Mouse (Mus musculus) myocyte (in vitro differentiated cells): Measurements from ENCODE around the gene 1110008L16Rik. TPM values are rescaled to one million over a fixed set of nuclear protein-coding genes. Genes with fewer than 3 reads are reported as not detected.

Experiments used
- H3K27me3 ChIP-seq: one replicate; pipeline ENCODE4 v1.6.1; 2011; ENCODE audit not compliant: control insufficient read depth, insufficient read depth, insufficient read length
- H3K36me3 ChIP-seq: one replicate; pipeline ENCODE4 v1.6.1; 2011; ENCODE audit not compliant: control insufficient read depth, insufficient read depth
- H3K4me2 ChIP-seq: one replicate; pipeline ENCODE4 v1.6.1; 2011; ENCODE audit warnings: low read depth, control low read depth
- H3K4me3 ChIP-seq: one replicate; pipeline ENCODE4 v1.5.1; 2011; ENCODE audit warnings: mild to moderate bottlenecking, control low read depth, moderate library complexity
- H3K79me2 ChIP-seq: one replicate; pipeline ENCODE4 v1.6.1; 2011; ENCODE audit not compliant: control insufficient read depth, insufficient read depth
- H3ac ChIP-seq: one replicate; pipeline ENCODE4 v1.6.1; 2011; ENCODE audit not compliant: control insufficient read depth, insufficient read length
- CEBPB ChIP-seq: IDR thresholded peaks from 2 replicates; pipeline ENCODE4 v1.6.1; 2011; ENCODE audit warnings: mild to moderate bottlenecking, moderate library complexity; ENCODE audit not compliant: poor library complexity, insufficient read depth, severe bottlenecking
- E2F4 ChIP-seq: IDR thresholded peaks from one replicate; pipeline ENCODE4 v1.6.1; 2011; ENCODE audit warnings: mild to moderate bottlenecking, control low read depth, moderate library complexity; ENCODE audit not compliant: insufficient read depth
- MAX ChIP-seq: IDR thresholded peaks from one replicate; pipeline ENCODE4 v1.6.1; 2011; ENCODE audit warnings: low read depth, mild to moderate bottlenecking, control low read depth
- MYOD1 ChIP-seq, 3 experiments: IDR thresholded peaks; one replicate each; pipeline ENCODE4 v1.6.1; 2011; ENCODE audit warnings: control low read depth in 2 of 3, low read depth in 2 of 3, mild to moderate bottlenecking in 2 of 3, moderate library complexity in 1 of 3; ENCODE audit not compliant: insufficient read length in 2 of 3, control insufficient read depth in 1 of 3
- MYOG ChIP-seq, 3 experiments: IDR thresholded peaks; one replicate each; pipeline ENCODE4 v1.6.1; 2011; ENCODE audit warnings: control low read depth in 2 of 3, low read depth in 2 of 3, mild to moderate bottlenecking in 2 of 3; ENCODE audit not compliant: insufficient read length in 2 of 3, control insufficient read depth in 1 of 3, insufficient read depth in 1 of 3
- POLR2A ChIP-seq: IDR thresholded peaks from one replicate; pipeline ENCODE4 v1.6.1; 2011; ENCODE audit warnings: low read depth, mild to moderate bottlenecking, control low read depth, moderate library complexity; ENCODE audit not compliant: insufficient read length
- POLR2AphosphoS2 ChIP-seq: IDR thresholded peaks from one replicate; pipeline ENCODE4 v1.6.1; 2011; ENCODE audit warnings: low read depth, control low read depth; ENCODE audit not compliant: insufficient read length
- REST ChIP-seq: IDR thresholded peaks from one replicate; pipeline ENCODE4 v1.6.1; 2011; ENCODE audit warnings: mild to moderate bottlenecking, control low read depth, moderate library complexity; ENCODE audit not compliant: insufficient read depth, insufficient read length
- SRF ChIP-seq: IDR thresholded peaks from one replicate; pipeline ENCODE4 v1.6.1; 2011; ENCODE audit warnings: low read depth; ENCODE audit not compliant: control insufficient read depth, insufficient read length
- TCF12 ChIP-seq: IDR thresholded peaks from one replicate; pipeline ENCODE4 v1.6.1; 2011; ENCODE audit warnings: mild to moderate bottlenecking, control low read depth; ENCODE audit not compliant: poor library complexity, insufficient read depth, severe bottlenecking
- TCF3 ChIP-seq: IDR thresholded peaks from one replicate; pipeline ENCODE4 v1.6.1; 2011; ENCODE audit warnings: low read depth, control low read depth; ENCODE audit not compliant: insufficient read length
- USF1 ChIP-seq: IDR thresholded peaks from one replicate; pipeline ENCODE4 v1.6.1; 2011; ENCODE audit warnings: low read depth, mild to moderate bottlenecking, control low read depth, moderate library complexity
- polyA plus RNA-seq: library from polyadenylated mRNA; unstranded; fragments of >200 nt; fragmentation: generic; extraction: Trizol; gene quantifications from one replicate; pipeline ENCODE4 v1.2.1, GENCODE M21; 2012; ENCODE audit warnings: missing spikeins

The 1110008L16Rik gene
- polyA plus RNA-seq, 1 experiment, result 8.2 TPM

DNA sequence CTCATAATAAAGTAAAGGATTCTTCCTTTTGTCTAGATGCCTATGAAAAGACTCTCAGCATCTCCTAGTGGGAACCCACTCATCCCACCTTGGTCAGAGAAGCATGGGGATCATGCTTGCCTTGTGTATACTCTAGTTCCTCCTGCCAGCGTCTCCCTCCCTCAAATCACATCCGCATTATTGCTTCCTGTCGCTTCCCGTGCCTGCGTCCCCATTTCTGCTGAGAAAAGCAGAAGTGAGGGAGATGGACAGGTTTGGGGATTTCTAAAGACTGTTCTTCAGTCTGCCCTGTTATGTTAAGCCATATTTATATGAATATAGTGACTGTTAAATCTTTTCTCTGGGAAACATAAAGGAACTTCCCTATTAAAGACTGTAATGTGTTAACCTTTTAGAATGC lies 61.6 kb downstream of the 1110008L16Rik start:
- no peak for TF ChIP-seq MAX
- no peak for TF ChIP-seq USF1
- no peak for TF ChIP-seq POLR2AphosphoS2
- TF ChIP-seq REST, result no peak
- TF ChIP-seq TCF3, result no peak
- TF ChIP-seq MYOD1 (IDR thresholded peaks at IDR 0.05; ENCODE audit: control insufficient read depth in 1 of 3, insufficient read length in 2 of 3, low read depth in 2 of 3), result no peak
- TF ChIP-seq MYOG (IDR thresholded peaks at IDR 0.05; ENCODE audit: control insufficient read depth in 1 of 3, insufficient read depth in 1 of 3, insufficient read length in 2 of 3, low read depth in 2 of 3), result no peak
- no peak for TF ChIP-seq CEBPB
- TF ChIP-seq POLR2A, result no peak
- TF ChIP-seq SRF, result no peak
- no peak for TF ChIP-seq E2F4
- no peak for TF ChIP-seq TCF12
- H3K4me2 ChIP-seq, result no peak overlapping the region
- no peaks in the 10 kb centered on the region for H3K27me3 ChIP-seq

DNA sequence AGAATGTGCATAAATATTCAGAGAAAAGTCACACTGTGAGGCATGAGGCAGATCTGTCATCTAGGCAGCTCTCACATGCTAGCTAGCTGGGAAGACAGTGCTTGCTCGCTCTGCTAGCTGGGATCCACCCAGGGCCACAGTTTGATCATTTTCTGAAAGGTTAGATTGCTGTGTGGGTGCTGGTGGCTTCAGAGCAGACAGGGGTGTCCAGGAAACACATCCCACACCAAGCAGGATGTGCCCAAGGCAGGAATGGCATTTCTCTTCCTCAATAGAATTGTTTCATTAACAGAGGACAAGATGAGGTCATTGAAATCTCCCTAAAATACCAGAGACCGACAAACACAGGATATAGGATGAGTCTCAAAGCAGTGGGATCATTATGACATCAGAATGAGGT lies 65.7 kb downstream of the 1110008L16Rik start:
- no peaks in the 10 kb centered on the region for H3K36me3 ChIP-seq
- TF ChIP-seq POLR2A (no peak), SRF (no peak), REST (no peak), CEBPB (no peak), TCF3 (no peak), TCF12 (no peak), MAX (no peak), USF1 (no peak), POLR2AphosphoS2 (no peak), MYOD1 (IDR thresholded peaks at IDR 0.05; ENCODE audit: control insufficient read depth in 1 of 3, insufficient read length in 2 of 3, low read depth in 2 of 3) (no peak), MYOG (IDR thresholded peaks at IDR 0.05; ENCODE audit: control insufficient read depth in 1 of 3, insufficient read depth in 1 of 3, insufficient read length in 2 of 3, low read depth in 2 of 3) (no peak), E2F4 (no peak)
- H3K4me2 ChIP-seq, result no peak overlapping the region
- H3K79me2 ChIP-seq, result no peaks in the 10 kb centered on the region
- no peaks in the 10 kb centered on the region for H3K27me3 ChIP-seq
- H3K4me3 ChIP-seq, result no peak overlapping the region
- H3ac ChIP-seq, result no peak overlapping the region

More for the DNA sequence above, 61.6 kb downstream of the 1110008L16Rik start:
- Histone ChIP-seq H3ac (no peak overlapping the region), H3K79me2 (no peaks in the 10 kb centered on the region), H3K36me3 (no peaks in the 10 kb centered on the region), H3K4me3 (no peak overlapping the region)

- no peak overlapping the region for H3ac ChIP-seq
- no peak overlapping the region for H3K4me3 ChIP-seq
- no peaks in the 10 kb centered on the region for H3K79me2 ChIP-seq
- TF ChIP-seq TCF12 (no peak), POLR2AphosphoS2 (no peak), REST (no peak), E2F4 (no peak), MAX (no peak), SRF (no peak), MYOG (IDR thresholded peaks at IDR 0.05; ENCODE audit: control insufficient read depth in 1 of 3, insufficient read depth in 1 of 3, insufficient read length in 2 of 3, low read depth in 2 of 3) (no peak), USF1 (no peak), POLR2A (no peak), TCF3 (no peak), CEBPB (no peak), MYOD1 (IDR thresholded peaks at IDR 0.05; ENCODE audit: control insufficient read depth in 1 of 3, insufficient read length in 2 of 3, low read depth in 2 of 3) (no peak)
- H3K27me3 ChIP-seq, result no peaks in the 10 kb centered on the region
- H3K36me3 ChIP-seq, result no peaks in the 10 kb centered on the region
- no peak overlapping the region for H3K4me2 ChIP-seq
Measured at GRCm38 (mm10) chr12:55372424-55373055, 73.2 kb downstream of the 1110008L16Rik start.

GRCm38 (mm10) chr12:55376956-55377609 lies 77.7 kb downstream of the 1110008L16Rik start:
- H3K4me2 ChIP-seq, result no peak overlapping the region
- no peaks in the 10 kb centered on the region for H3K79me2 ChIP-seq
- H3K27me3 ChIP-seq, result no peaks in the 10 kb centered on the region
- H3ac ChIP-seq, result no peak overlapping the region
- H3K4me3 ChIP-seq, result no peak overlapping the region
- H3K36me3 ChIP-seq, result no peaks in the 10 kb centered on the region
- TF ChIP-seq TCF12 (no peak), POLR2A (no peak), MYOD1 (IDR thresholded peaks at IDR 0.05; ENCODE audit: control insufficient read depth in 1 of 3, insufficient read length in 2 of 3, low read depth in 2 of 3) (no peak), TCF3 (no peak), CEBPB (no peak), POLR2AphosphoS2 (no peak), E2F4 (no peak), SRF (no peak)
